Mouse (Mus musculus) embryonic facial prominence, embryonic 10.5 days (tissue): ENCODE measurements around the gene Htra3. TPM values are rescaled to one million over a fixed set of nuclear protein-coding genes. Genes with fewer than 3 reads are reported as not detected.

Source experiments
- DNase-seq: peaks from one replicate; pipeline ENCODE4 v3.0.0-alpha.2; 2017; ENCODE audit warnings: low spot score
- H3K27ac ChIP-seq: fragments of 300-500 bp; sonication (generic); replicated peaks from 2 replicates; pipeline ENCODE4 v1.5.1; 2016; ENCODE audit warnings: mild to moderate bottlenecking
- H3K27me3 ChIP-seq: fragments of 300-500 bp; sonication (generic); replicated peaks from 2 replicates; pipeline ENCODE4 v1.6.1; 2016; ENCODE audit warnings: low read depth, mild to moderate bottlenecking; ENCODE audit not compliant: poor library complexity, severe bottlenecking
- H3K36me3 ChIP-seq: fragments of 300-500 bp; sonication (generic); replicated peaks from 2 replicates; pipeline ENCODE4 v1.6.1; 2016; ENCODE audit warnings: mild to moderate bottlenecking, moderate library complexity
- H3K4me1 ChIP-seq: fragments of 300-500 bp; sonication (generic); 2 replicates; pipeline ENCODE4 v1.6.1; 2016
- H3K4me3 ChIP-seq: fragments of 300-500 bp; sonication (generic); 2 replicates; pipeline ENCODE4 v1.5.1; 2016; ENCODE audit warnings: mild to moderate bottlenecking, moderate library complexity
- H3K9me3 ChIP-seq: fragments of 300-500 bp; sonication (generic); 2 replicates; pipeline ENCODE4 v1.6.1; 2016; ENCODE audit warnings: mild to moderate bottlenecking
- WGBS: fragments of 180-500 bp; shearing (Covaris S2); methylation state at CpG from one replicate; pipeline ENCODE4 v1.1.7; 2016; 5-methylcytosine and 5-hydroxymethylcytosine counted together
- polyA plus RNA-seq: library from polyadenylated mRNA; unstranded; fragments of >200 nt; fragmentation: Nextera tagmentation; extraction: Ambion mirVana; gene quantifications from 2 replicates; pipeline ENCODE4 v1.2.1, GENCODE M21; 2016

The Htra3 gene
- polyA plus RNA-seq, 1 experiment from 2014 or later, result 4.2 TPM

DNA sequence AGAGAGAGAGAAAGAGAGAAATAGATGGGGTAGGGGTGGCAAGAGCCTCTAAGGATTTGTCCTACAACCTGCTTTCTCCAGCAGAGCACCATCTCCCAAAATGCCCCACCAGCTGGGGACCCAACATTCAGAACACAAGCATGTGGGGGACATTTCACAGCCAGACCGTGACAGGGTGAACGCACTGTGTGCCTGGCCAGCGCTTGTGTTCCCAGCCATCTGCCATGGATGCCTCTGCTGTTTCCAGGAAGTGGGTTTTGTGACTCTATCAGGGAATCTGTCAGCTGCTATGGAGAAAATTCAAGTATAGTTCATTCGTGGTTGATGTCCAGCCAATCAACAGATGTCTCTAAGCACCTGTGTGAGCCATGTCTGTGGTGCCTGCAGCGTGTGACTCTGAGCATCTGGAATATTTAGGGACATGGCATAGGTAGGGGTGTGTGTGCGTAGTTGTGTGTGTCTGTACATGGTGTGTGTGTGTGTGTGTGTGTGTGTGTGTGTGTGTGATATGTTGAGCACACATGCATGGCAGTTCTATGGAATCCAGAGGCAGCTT lies 33.6 kb downstream of the Htra3 start:
- H3K4me3 ChIP-seq, result no peak overlapping the region
- no peak overlapping the region for H3K27ac ChIP-seq
- DNase-seq, result no peak
- no peaks in the 10 kb centered on the region for H3K36me3 ChIP-seq
- H3K4me1 ChIP-seq, result peaks cover 34% of the 10 kb centered on the region
- no peaks in the 10 kb centered on the region for H3K27me3 ChIP-seq
- H3K9me3 ChIP-seq, result no peaks in the 10 kb centered on the region
- WGBS, result 86% methylated on average over 6 of the region's 6 CpGs

GRCm38 (mm10) chr5:35644082-35644481 lies 35.5 kb downstream of the Htra3 start:
- no peak overlapping the region; the same call in 1 of the 2 replicates for H3K27ac ChIP-seq
- no peak overlapping the region for H3K4me3 ChIP-seq
- no peak for DNase-seq
- H3K27me3 ChIP-seq, result no peaks in the 10 kb centered on the region
- peaks cover 34% of the 10 kb centered on the region for H3K4me1 ChIP-seq
- no peaks in the 10 kb centered on the region for H3K36me3 ChIP-seq
- H3K9me3 ChIP-seq, result no peaks in the 10 kb centered on the region
- 66% methylated on average over 4 of the region's 4 CpGs for WGBS

DNA sequence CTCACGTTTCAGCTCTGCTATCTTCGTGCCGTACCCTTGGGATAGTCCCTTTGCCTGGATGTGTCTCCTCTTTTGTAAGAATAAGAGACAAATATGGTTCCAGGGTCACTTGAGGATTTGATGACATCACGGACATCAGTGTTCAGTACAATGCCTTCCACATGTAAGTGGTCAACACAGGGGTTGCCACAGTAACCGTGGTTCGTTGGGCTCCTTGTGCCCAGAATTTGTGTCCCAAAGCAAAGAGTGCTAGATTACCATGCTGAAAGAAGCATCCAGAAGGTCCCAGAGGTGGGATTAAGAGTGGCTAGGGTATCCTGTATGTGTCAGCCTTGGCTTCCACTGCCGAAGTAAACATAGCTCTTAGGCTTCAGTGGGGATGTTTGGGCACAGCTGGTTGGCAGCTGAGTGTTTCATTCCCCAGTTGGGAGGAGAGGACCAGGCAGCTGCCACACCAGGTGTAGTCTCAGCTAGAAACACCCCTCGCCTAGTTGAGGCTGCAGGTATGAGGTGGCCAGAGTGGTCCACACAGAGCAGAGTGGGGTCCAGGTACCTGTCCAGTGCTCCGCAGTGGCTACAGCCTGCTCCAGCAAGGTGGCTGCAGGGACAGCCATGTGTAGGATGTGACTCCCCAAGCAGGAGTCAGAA lies 36.1 kb downstream of the Htra3 start:
- peaks cover 34% of the 10 kb centered on the region for H3K4me1 ChIP-seq
- no peaks in the 10 kb centered on the region for H3K36me3 ChIP-seq
- H3K4me3 ChIP-seq, result no peak overlapping the region
- no peak overlapping the region; the same call in 1 of the 2 replicates for H3K27ac ChIP-seq
- no peak for DNase-seq
- no peaks in the 10 kb centered on the region for H3K9me3 ChIP-seq
- H3K27me3 ChIP-seq, result no peaks in the 10 kb centered on the region
- WGBS, result 86% methylated on average over 9 of the region's 9 CpGs

GRCm38 (mm10) chr5:35641961-35642584 lies 37.5 kb downstream of the Htra3 start:
- 0 out of 2 replicates have a peak overlapping the region, but pooled peaks have one; percentile 30 for H3K27ac ChIP-seq
- no peak overlapping the region for H3K4me3 ChIP-seq
- no peak for DNase-seq
- H3K4me1 ChIP-seq, result peaks cover 34% of the 10 kb centered on the region
- no peaks in the 10 kb centered on the region for H3K27me3 ChIP-seq
- H3K9me3 ChIP-seq, result no peaks in the 10 kb centered on the region
- 62% methylated on average over 10 of the region's 10 CpGs for WGBS
- no peaks in the 10 kb centered on the region for H3K36me3 ChIP-seq

GRCm38 (mm10) chr5:35636016-35636415 lies 43.6 kb downstream of the Htra3 start:
- H3K4me3 ChIP-seq, result no peak overlapping the region
- H3K27me3 ChIP-seq, result no peaks in the 10 kb centered on the region
- 91% methylated on average over 2 of the region's 2 CpGs for WGBS
- DNase-seq, result no peak
- peaks cover 5% of the 10 kb centered on the region; the same call in 1 of the 2 replicates for H3K4me1 ChIP-seq
- H3K36me3 ChIP-seq, result no peaks in the 10 kb centered on the region
- H3K27ac ChIP-seq, result no peak overlapping the region
- H3K9me3 ChIP-seq, result no peaks in the 10 kb centered on the region

GRCm38 (mm10) chr5:35632841-35633240 lies 46.7 kb downstream of the Htra3 start:
- 79% methylated on average over 6 of the region's 6 CpGs for WGBS
- Histone ChIP-seq H3K4me3 (no peak overlapping the region), H3K27ac (no peak overlapping the region), H3K27me3 (no peaks in the 10 kb centered on the region), H3K9me3 (no peaks in the 10 kb centered on the region), H3K36me3 (no peaks in the 10 kb centered on the region), H3K4me1 (peaks cover 5% of the 10 kb centered on the region; the same call in 1 of the 2 replicates)
- DNase-seq, result no peak

DNA sequence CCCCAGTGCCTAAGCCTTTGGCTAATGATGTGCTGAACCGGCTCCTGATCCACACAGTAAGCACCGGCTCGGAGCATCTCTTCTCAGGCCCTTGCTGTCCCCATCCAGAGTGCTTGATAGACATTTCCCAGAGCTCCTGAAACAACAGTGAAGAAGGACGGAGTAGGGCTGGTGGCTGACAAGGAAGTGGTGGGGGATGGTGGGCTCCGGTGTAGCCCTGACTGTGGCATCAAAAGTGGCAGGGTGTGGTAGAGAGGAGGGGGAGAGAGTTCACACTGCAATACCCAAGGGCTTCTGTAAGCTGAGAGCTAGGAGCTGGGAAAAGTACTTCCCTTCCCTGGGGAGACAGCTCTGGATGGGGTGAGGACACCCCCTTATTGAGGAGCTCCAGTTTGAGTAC lies 47.8 kb downstream of the Htra3 start:
- no peak for DNase-seq
- Histone ChIP-seq H3K27ac (no peak overlapping the region), H3K27me3 (no peaks in the 10 kb centered on the region), H3K4me1 (peaks cover 5% of the 10 kb centered on the region; the same call in 1 of the 2 replicates), H3K4me3 (no peak overlapping the region), H3K9me3 (no peaks in the 10 kb centered on the region), H3K36me3 (no peaks in the 10 kb centered on the region)
- 77% methylated on average over 5 of the region's 5 CpGs for WGBS

DNA sequence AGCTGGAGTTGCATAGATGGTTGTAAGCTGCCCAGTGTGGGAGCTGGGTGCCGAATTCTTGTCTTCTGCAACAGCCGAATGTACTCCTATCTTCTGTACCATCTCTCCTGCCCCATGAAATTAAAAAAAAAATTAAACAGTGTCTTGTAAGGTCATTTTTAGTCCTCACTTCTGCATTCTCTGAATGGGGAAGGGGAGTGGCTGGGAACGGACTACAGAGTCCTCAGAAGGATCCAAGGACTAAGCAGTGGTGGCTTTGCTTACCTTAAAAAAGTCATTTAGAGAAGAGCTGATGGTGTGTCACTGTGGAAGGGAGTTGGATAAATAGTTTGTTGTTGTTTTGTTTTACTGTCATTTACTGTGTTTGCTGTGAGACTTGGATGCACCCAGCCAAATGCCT lies 48.4 kb downstream of the Htra3 start:
- DNase-seq, result no peak
- Histone ChIP-seq H3K36me3 (no peaks in the 10 kb centered on the region), H3K4me1 (peaks cover 5% of the 10 kb centered on the region; the same call in 1 of the 2 replicates), H3K9me3 (no peaks in the 10 kb centered on the region), H3K27ac (no peak overlapping the region), H3K27me3 (no peaks in the 10 kb centered on the region), H3K4me3 (no peak overlapping the region)
- WGBS, result 87% methylated on average over 3 of the region's 3 CpGs

- no peak overlapping the region for H3K27ac ChIP-seq
- no peaks in the 10 kb centered on the region for H3K9me3 ChIP-seq
- H3K27me3 ChIP-seq, result no peaks in the 10 kb centered on the region
- H3K36me3 ChIP-seq, result no peaks in the 10 kb centered on the region
- DNase-seq, result no peak
- H3K4me3 ChIP-seq, result no peak overlapping the region
- peaks cover 5% of the 10 kb centered on the region; the same call in 1 of the 2 replicates for H3K4me1 ChIP-seq
- WGBS, result 89% methylated on average over 1 of the region's 1 CpGs
Observed at GRCm38 (mm10) chr5:35630706-35631105, 48.9 kb downstream of the Htra3 start.

GRCm38 (mm10) chr5:35629333-35629732 lies 50.2 kb downstream of the Htra3 start:
- H3K9me3 ChIP-seq, result no peaks in the 10 kb centered on the region
- no peaks in the 10 kb centered on the region for H3K27me3 ChIP-seq
- no peak for DNase-seq
- H3K4me3 ChIP-seq, result no peak overlapping the region
- H3K4me1 ChIP-seq, result peaks cover 9% of the 10 kb centered on the region; the same call in 1 of the 2 replicates
- H3K36me3 ChIP-seq, result no peaks in the 10 kb centered on the region
- H3K27ac ChIP-seq, result no peak overlapping the region

- 47% methylated on average over 1 of the region's 1 CpGs for WGBS
- H3K27me3 ChIP-seq, result no peaks in the 10 kb centered on the region
- no peaks in the 10 kb centered on the region for H3K36me3 ChIP-seq
- H3K4me1 ChIP-seq, result peaks cover 9% of the 10 kb centered on the region; the same call in 1 of the 2 replicates
- no peak overlapping the region for H3K27ac ChIP-seq
- no peaks in the 10 kb centered on the region for H3K9me3 ChIP-seq
- no peak for DNase-seq
- no peak overlapping the region for H3K4me3 ChIP-seq
Observed at GRCm38 (mm10) chr5:35628685-35629084, 50.9 kb downstream of the Htra3 start.

DNA sequence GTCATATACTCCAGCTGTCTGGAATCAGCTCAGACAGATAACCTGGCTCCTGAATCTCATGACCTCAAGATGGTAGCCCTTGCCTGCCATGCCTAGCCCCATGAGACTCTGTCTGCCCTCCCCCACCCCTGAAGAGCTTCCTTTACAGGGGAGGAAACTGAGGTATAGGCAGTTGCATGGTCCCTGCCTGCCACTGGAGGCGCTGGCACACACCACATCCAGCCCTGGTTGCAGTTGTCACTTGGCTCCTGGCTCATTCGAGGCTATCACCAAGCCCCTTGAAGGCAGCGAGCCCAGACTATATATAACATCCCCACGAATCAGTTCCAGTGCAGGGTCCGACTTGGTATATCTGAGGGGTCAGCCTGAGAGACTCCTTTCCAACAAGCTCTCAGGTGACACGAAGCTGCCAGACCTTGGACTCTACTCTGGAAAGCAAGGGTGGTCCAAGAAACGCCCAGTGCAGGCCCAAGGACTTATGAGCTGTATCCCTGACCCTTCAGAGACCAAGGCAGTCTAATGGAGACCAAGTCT lies 52.2 kb downstream of the Htra3 start:
- Histone ChIP-seq H3K27ac (no peak overlapping the region), H3K36me3 (no peaks in the 10 kb centered on the region), H3K27me3 (no peaks in the 10 kb centered on the region), H3K4me3 (no peak overlapping the region), H3K9me3 (no peaks in the 10 kb centered on the region), H3K4me1 (0 out of 2 replicates have a peak, but pooled peaks cover 3% of the 10 kb centered on the region)
- 64% methylated on average over 7 of the region's 7 CpGs for WGBS
- DNase-seq, result no peak

DNA sequence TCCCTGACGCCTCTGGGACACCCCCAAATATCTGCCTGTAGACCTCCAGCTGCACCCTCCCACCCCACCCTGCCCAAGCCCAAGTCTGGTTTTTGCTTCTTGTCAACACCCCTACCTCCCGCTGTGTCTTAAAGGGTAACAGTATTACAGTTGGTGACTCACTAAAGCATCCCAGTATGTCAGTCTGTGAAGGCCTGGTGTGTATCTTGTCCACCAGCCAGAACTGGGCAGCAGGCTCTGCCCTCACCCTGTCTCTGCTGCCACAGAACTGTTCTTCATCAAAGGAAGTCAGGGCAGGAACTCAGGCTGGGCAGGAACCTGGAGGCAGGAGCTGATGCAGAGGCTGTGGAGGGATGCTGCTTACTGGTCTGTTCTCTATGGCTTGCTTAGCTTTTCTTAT lies 53.2 kb downstream of the Htra3 start:
- no peak for DNase-seq
- Histone ChIP-seq H3K4me3 (no peak overlapping the region), H3K9me3 (no peaks in the 10 kb centered on the region), H3K27ac (no peak overlapping the region), H3K27me3 (no peaks in the 10 kb centered on the region), H3K4me1 (peaks cover 8% of the 10 kb centered on the region), H3K36me3 (no peaks in the 10 kb centered on the region)
- WGBS, result 87% methylated on average over 2 of the region's 2 CpGs
